Mouse (Mus musculus) E14TG2a.4 (cell line): ENCODE results near the gene Nckap5.

Source experiments
- CTCF ChIP-seq: conservative IDR thresholded peaks from 2 replicates; pipeline ENCODE4 v1.5.1; 2014; ENCODE audit warnings: low read length
- NANOG ChIP-seq: IDR thresholded peaks from 2 replicates; pipeline ENCODE4 v1.6.1; 2014; ENCODE audit warnings: borderline replicate concordance, low read length, mixed read lengths
- POU5F1 ChIP-seq: IDR thresholded peaks from 2 replicates; pipeline ENCODE4 v1.6.1; 2014; ENCODE audit warnings: low read length, borderline replicate concordance

DNA sequence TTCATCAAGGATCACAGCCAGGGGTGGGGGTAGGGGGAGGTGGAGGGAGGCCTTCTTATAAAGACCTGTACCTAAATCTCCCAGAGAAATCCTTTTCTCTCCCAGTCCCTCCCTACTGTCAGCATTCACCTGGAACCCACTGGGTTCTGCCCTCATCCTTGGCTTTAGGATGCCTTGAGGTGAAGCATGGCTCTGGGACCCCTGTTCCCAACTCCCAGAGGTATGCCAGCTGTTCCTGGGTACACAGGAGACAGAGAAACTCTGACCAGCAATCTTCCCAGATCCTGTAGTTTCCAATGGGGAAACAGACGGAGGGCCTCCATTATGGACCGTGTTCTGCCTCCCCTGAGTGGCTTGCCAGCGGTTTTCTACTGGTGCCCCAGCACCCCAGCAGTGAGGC, 909.9 kb downstream of the Nckap5 start:
- TF ChIP-seq CTCF (no peak), NANOG (no peak), POU5F1 (no peak)
